Mouse (Mus musculus) spleen, embryonic (tissue): ENCODE measurements around the gene Senp2.

ENCODE experiments used
- CTCF ChIA-PET: fragments of 350-600 bp; sonication (Branson Sonifier 250); formaldehyde crosslinking; loops from one replicate; lab custom pipeline; 2022; lab: Charles Lee

The Senp2 gene

DNA sequence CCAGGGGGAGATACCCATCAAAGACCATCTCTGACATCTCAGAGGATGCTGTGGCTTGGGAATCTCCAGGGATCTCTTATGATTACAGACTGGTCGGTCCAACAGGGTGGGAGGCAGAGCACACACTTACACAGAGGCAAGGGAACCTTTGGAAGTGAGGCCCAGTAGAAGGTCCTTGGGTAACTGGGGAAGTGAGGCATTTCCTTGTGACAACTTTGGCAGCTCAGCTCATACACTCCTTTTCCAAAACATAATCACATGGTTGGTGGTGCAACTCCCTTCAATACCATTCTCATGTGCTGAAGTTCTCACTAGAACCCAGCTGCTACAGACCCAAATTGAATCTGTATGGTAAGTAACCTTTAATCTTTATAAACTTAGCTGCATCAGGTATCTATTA lies 86.5 kb downstream of the Senp2 start:
- CTCF ChIA-PET = no interaction called here

DNA sequence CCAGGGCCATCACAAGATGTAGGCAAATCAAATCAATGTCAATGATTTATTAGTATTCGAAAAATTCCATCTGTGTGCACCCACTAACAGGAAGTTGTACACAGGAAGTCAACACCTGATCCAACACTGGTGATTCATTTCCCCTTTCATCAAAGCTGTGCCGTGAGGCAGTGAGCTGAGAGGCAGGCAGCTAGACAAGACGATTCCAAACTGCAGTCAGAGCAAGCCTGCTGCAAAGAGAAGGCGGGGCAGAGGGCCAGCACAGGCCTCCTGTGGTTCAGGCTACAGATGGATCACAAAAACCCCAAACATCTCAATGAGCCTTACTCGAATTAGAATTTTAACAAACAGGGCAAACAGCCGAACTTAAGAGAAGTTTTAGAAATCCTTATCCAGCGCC lies 88.4 kb downstream of the Senp2 start:
- CTCF ChIA-PET = no interaction called here
